Mouse (Mus musculus): ENCODE data around the gene Fam118a.

DNA sequence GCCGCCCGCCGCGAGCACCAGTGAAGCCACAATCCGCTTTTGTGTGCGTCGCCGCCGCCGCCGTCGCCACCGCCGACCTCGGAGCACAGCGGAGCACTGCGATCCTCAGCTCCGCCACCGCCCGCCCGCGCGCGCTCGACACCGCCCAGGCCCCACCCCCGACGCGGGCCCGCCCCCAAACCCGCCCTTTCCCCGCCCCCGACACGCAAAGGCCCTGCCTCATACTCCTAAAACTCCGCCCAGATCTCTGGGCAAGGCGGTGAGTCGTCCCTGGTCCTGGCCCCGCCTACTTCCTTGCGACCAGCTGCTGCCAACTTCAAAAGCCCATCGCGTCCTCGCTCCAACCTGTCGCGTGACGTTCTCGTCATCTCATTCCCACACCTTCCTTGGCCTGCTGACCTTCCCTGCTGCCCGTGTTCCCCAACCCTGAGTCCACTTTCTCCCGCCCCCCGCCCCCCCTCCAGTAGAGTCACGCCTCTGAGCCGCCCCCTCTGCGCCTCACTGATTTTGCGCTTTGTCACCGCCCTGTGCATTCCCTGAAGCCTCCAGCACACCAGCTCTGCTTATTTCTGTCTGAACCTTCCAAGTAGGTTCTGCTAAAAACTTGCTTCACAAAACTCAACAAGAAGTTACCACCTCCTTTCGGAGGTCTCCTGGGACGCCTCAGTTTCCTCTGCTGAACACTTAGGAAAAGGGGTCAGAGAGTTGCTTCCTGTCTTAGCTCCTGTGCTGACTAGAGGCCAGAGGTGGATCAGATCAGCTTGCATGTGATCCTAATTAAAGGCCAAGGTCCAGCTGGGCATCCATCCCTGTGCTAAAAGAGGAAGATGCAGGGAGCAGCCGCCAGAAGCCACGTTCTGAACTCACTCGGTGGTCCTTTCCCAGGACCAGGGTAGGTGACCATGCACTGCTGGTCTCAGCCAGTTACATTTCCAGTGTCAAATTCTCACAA lies 40.6 kb upstream of the Fam118a start, which contains the start of gene 5031439G07Rik:
- TF ChIP-seq CTCF (IDR thresholded peaks at IDR 0.05; ENCODE audit: low read depth, low read length) (no peak), TAL1 (conservative IDR thresholded peaks at IDR 0.05; ENCODE audit: low read depth, low read length) (no peak)
